Mouse (Mus musculus) kidney, adult 2 months (tissue): ENCODE data around the gene Dusp7. TPM values are rescaled to one million over a fixed set of nuclear protein-coding genes. Genes with fewer than 3 reads are reported as not detected.

Experiments
- DNase-seq: peaks from one replicate; pipeline ENCODE4 v3.0.0; 2021
- H3K27ac ChIP-seq: fragments of 200-500 bp; 2 replicates; pipeline ENCODE4 v1.5.1; 2012; ENCODE audit warnings: low read depth, low read length, control low read depth, inconsistent platforms; ENCODE audit not compliant: insufficient read depth
- H3K27me3 ChIP-seq: fragments of 200-500 bp; replicated peaks from 2 replicates; pipeline ENCODE4 v1.6.1; 2012; ENCODE audit warnings: mild to moderate bottlenecking, moderate library complexity, low read length, inconsistent platforms; ENCODE audit not compliant: control insufficient read depth, insufficient read depth
- H3K36me3 ChIP-seq: fragments of 200-500 bp; 2 replicates; pipeline ENCODE4 v1.6.1; 2012; ENCODE audit warnings: mild to moderate bottlenecking, moderate library complexity, low read length, inconsistent platforms; ENCODE audit not compliant: control insufficient read depth, insufficient read depth
- H3K4me1 ChIP-seq: fragments of 200-500 bp; 2 replicates; pipeline ENCODE4 v1.6.1; 2011; ENCODE audit warnings: low read length; ENCODE audit not compliant: control insufficient read depth, insufficient read depth
- H3K4me3 ChIP-seq: fragments of 200-500 bp; 2 replicates; pipeline ENCODE4 v1.5.1; 2011; ENCODE audit warnings: mild to moderate bottlenecking, low read depth, low read length, control low read depth; ENCODE audit not compliant: insufficient read depth
- CTCF ChIP-seq: fragments of 200-500 bp; conservative IDR thresholded peaks from 2 replicates; pipeline ENCODE4 v1.5.1; 2011; ENCODE audit warnings: low read depth, mild to moderate bottlenecking, control low read depth, low read length, moderate library complexity, mixed read lengths; ENCODE audit not compliant: insufficient read depth, insufficient read length
- POLR2A ChIP-seq: fragments of 200-500 bp; IDR thresholded peaks from one replicate; pipeline ENCODE4 v1.6.1; 2011; ENCODE audit warnings: low read depth, low read length, control low read depth
- WGBS: fragments of 180-500 bp; shearing (Covaris S2); methylation state at CpG from one replicate; pipeline ENCODE4 v1.1.7; 2018; 5-methylcytosine and 5-hydroxymethylcytosine counted together
- polyA plus RNA-seq: library from polyadenylated mRNA; depleted of rRNA; stranded (reverse); fragments of >200 nt; gene quantifications from 2 replicates; pipeline ENCODE4 v1.2.3, GENCODE M21; 2012

Dusp7 gene
- polyA plus RNA-seq, 1 experiment = 38.8 TPM

GRCm38 (mm10) chr9:106378045-106378444 lies 9.6 kb downstream of the Dusp7 start:
- no peak for DNase-seq
- Histone ChIP-seq H3K36me3 (peaks cover 5% of the 10 kb centered on the region), H3K27me3 (no peaks in the 10 kb centered on the region), H3K27ac (no peak overlapping the region), H3K4me1 (no peaks in the 10 kb centered on the region), H3K4me3 (no peak overlapping the region)
- TF ChIP-seq POLR2A (no peak), CTCF (no peak)
- 62% methylated on average over 3 of the region's 3 CpGs for WGBS

GRCm38 (mm10) chr9:106378753-106379152 lies 10.3 kb downstream of the Dusp7 start:
- TF ChIP-seq CTCF (no peak), POLR2A (no peak)
- Histone ChIP-seq H3K36me3 (peaks cover 3% of the 10 kb centered on the region), H3K27me3 (no peaks in the 10 kb centered on the region), H3K4me1 (no peaks in the 10 kb centered on the region), H3K27ac (no peak overlapping the region), H3K4me3 (no peak overlapping the region)
- WGBS = 75% methylated on average over 9 of the region's 9 CpGs
- DNase-seq = no peak

GRCm38 (mm10) chr9:106386181-106386864 lies 17.9 kb downstream of the Dusp7 start:
- no peak overlapping the region for H3K27ac ChIP-seq
- H3K36me3 ChIP-seq = no peaks in the 10 kb centered on the region
- no peak overlapping the region for H3K4me3 ChIP-seq
- TF ChIP-seq CTCF = no peak
- TF ChIP-seq POLR2A = no peak
- 55% methylated on average over 12 of the region's 12 CpGs for WGBS
- H3K4me1 ChIP-seq = peaks cover 5% of the 10 kb centered on the region; the same call in 1 of the 2 replicates
- DNase-seq = no peak
- no peaks in the 10 kb centered on the region for H3K27me3 ChIP-seq

GRCm38 (mm10) chr9:106392828-106393527 lies 24.5 kb downstream of the Dusp7 start:
- H3K4me3 ChIP-seq = no peak overlapping the region
- TF ChIP-seq CTCF (no peak), POLR2A (no peak)
- no peak for DNase-seq
- no peaks in the 10 kb centered on the region for H3K36me3 ChIP-seq
- WGBS = 58% methylated on average over 11 of the region's 11 CpGs
- no peaks in the 10 kb centered on the region for H3K27me3 ChIP-seq
- peaks cover 14% of the 10 kb centered on the region for H3K4me1 ChIP-seq
- H3K27ac ChIP-seq = no peak overlapping the region

- Histone ChIP-seq H3K4me1 (peaks cover 16% of the 10 kb centered on the region), H3K27me3 (no peaks in the 10 kb centered on the region), H3K4me3 (no peak overlapping the region), H3K27ac (no peak overlapping the region), H3K36me3 (no peaks in the 10 kb centered on the region)
- TF ChIP-seq POLR2A (no peak), CTCF (no peak)
- DNase-seq = no peak
- WGBS = 70% methylated on average over 8 of the region's 8 CpGs
Observed at GRCm38 (mm10) chr9:106393548-106393947, 25.1 kb downstream of the Dusp7 start.

GRCm38 (mm10) chr9:106394649-106395602 lies 26.5 kb downstream of the Dusp7 start:
- Histone ChIP-seq H3K4me3 (no peak overlapping the region), H3K36me3 (no peaks in the 10 kb centered on the region), H3K4me1 (peaks cover 21% of the 10 kb centered on the region), H3K27me3 (no peaks in the 10 kb centered on the region), H3K27ac (no peak overlapping the region)
- WGBS = 46% methylated on average over 11 of the region's 11 CpGs
- peak; percentile 32; the same call in 1 of the 2 replicates for TF ChIP-seq CTCF
- no peak for TF ChIP-seq POLR2A
- peak; percentile 76 for DNase-seq
